Mouse (Mus musculus) heart, postnatal 0 days (tissue): ENCODE measurements at regions not wholly inside any gene's neighbourhood (a gene's known extent, or its start where the extent isn't known, plus 50 kb on each side); places are given as distances from the start of the nearest gene placed in this dataset.

ENCODE experiments used
- ATAC-seq: fragments of 200-750 bp; cut with Nextera tagmentation; 2 replicates; pipeline ENCODE4 v1.8.0; 2017; ENCODE audit warnings: low read depth, moderate number of reproducible peaks, moderate library complexity; ENCODE audit not compliant: insufficient read depth
- DNase-seq: peaks from one replicate; pipeline ENCODE4 v3.0.0-alpha.2; 2016; ENCODE audit warnings: low spot score
- H3K27ac ChIP-seq: fragments of 300-500 bp; sonication (generic); 2 replicates; pipeline ENCODE4 v1.5.1; 2014; ENCODE audit warnings: low read depth, mild to moderate bottlenecking
- H3K27me3 ChIP-seq: fragments of 300-500 bp; sonication (generic); 2 replicates; pipeline ENCODE4 v1.6.1; 2014; ENCODE audit warnings: low read length, mixed read lengths; ENCODE audit not compliant: control insufficient read depth, insufficient read depth
- H3K36me3 ChIP-seq: fragments of 300-500 bp; sonication (generic); replicated peaks from 2 replicates; pipeline ENCODE4 v1.6.1; 2014; ENCODE audit warnings: low read length, mixed read lengths; ENCODE audit not compliant: control insufficient read depth, insufficient read depth
- H3K4me1 ChIP-seq: fragments of 300-500 bp; sonication (generic); 2 replicates; pipeline ENCODE4 v1.6.1; 2014; ENCODE audit warnings: antibody characterized with exemption; ENCODE audit not compliant: control insufficient read depth, insufficient read depth
- H3K4me2 ChIP-seq: fragments of 300-500 bp; sonication (generic); 2 replicates; pipeline ENCODE4 v1.6.1; 2014; ENCODE audit warnings: low read depth, mild to moderate bottlenecking, low read length, moderate library complexity
- H3K4me3 ChIP-seq: fragments of 300-500 bp; sonication (generic); 2 replicates; pipeline ENCODE4 v1.5.1; 2014; ENCODE audit warnings: low read depth, low read length
- H3K9ac ChIP-seq: fragments of 300-500 bp; sonication (generic); replicated peaks from 2 replicates; pipeline ENCODE4 v1.6.1; 2014; ENCODE audit warnings: low read depth, low read length, mixed read lengths
- H3K9me3 ChIP-seq: fragments of 300-500 bp; sonication (generic); replicated peaks from 2 replicates; pipeline ENCODE4 v1.6.1; 2016; ENCODE audit warnings: low read length; ENCODE audit not compliant: control insufficient read depth
- CTCF ChIP-seq: IDR thresholded peaks from 2 replicates; pipeline ENCODE4 v1.5.1; 2016; ENCODE audit warnings: antibody characterized with exemption, control low read depth, low read depth
- EP300 ChIP-seq: IDR thresholded peaks from 2 replicates; pipeline ENCODE4 v1.6.1; 2016; ENCODE audit warnings: antibody characterized with exemption, low read depth
- WGBS: fragments of 180-500 bp; shearing (Covaris S2); extraction: QIAGEN DNeasy Blood & Tissue Kit; methylation state at CpG from one replicate; pipeline ENCODE4 v1.1.7; 2014; 5-methylcytosine and 5-hydroxymethylcytosine counted together

DNA sequence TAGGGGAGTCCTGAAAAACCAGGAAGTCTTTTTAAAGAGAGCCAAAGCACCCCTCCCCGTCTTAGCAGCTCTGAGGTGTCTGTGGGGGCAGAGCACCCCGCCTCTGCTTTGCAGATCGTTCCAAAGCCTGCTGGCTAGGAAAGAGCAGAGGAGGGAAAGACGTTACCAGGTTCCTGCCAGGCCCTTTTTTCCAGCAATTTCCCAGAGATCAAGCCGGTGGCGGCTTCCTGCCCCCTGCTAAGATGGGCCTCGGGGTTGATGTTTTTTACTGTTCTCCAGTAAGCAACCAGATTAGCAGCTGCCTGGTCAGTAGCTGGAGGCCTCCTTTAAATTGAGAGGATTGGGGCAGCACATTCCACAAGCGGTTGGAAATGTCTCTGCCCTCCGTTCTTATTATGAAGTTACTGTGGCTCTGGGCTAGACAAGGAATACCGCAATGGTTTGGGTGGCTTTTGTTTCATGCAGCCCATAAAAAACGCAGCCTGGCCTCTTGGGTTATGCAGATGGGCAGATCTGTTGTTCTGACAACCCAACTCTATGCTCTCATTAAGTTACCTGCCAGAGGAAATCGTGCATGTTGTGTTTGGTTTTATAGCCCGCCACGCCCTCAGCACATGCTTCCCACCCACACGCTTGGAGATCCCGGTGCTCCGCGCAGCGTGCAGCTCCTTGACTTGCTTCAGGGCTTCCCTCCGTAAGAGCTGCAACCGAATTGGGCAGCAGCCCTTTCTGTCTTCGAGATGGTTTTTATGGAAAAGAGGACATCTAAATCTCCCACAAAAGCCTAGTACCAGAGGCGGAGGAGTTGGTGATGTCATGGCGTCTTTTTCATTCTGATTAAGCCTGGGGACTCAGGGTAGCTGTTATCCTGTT lies 130.1 kb downstream of the Evx1 start:
- peak overlapping the region; percentile 23; the same call in 1 of the 2 replicates for H3K4me2 ChIP-seq
- H3K27me3 ChIP-seq, result no peaks in the 10 kb centered on the region
- TF ChIP-seq EP300, result no peak
- H3K4me3 ChIP-seq, result no peak overlapping the region
- no peak overlapping the region for H3K27ac ChIP-seq
- WGBS, result 44% methylated on average over 24 of the region's 24 CpGs
- H3K4me1 ChIP-seq, result peaks cover 13% of the 10 kb centered on the region; the same call in 1 of the 2 replicates
- no peaks in the 10 kb centered on the region for H3K36me3 ChIP-seq
- no peak for ATAC-seq
- no peak for DNase-seq
- no peaks in the 10 kb centered on the region for H3K9me3 ChIP-seq
- H3K9ac ChIP-seq, result no peak overlapping the region

DNA sequence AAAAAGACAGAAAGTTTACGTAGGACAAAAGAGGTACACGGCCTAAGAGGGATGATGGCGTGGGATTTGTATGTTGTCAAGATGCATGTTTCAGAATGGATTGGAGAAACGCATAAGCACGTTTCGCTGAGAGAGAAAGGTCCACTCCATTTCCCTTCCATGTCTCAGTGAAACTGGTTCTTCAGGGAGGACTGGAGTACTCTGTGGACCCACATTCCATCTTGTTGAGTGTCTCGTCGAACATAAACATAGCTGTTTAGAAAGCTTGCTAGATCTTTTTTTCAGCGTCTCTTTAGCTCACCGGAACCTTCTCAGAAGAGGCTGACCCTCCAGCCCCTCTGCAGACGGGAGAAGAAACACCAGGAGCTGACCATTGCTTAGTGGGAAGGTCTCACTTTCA lies 145.5 kb downstream of the Evx1 start:
- ATAC-seq, result no peak
- H3K27ac ChIP-seq, result no peak overlapping the region
- 80% methylated on average over 11 of the region's 11 CpGs for WGBS
- no peaks in the 10 kb centered on the region for H3K4me1 ChIP-seq
- DNase-seq, result no peak
- no peak overlapping the region for H3K9ac ChIP-seq
- no peak overlapping the region for H3K4me3 ChIP-seq
- TF ChIP-seq CTCF (no peak), EP300 (no peak)
- no peak overlapping the region for H3K4me2 ChIP-seq
- peaks cover 6% of the 10 kb centered on the region; the same call in 1 of the 2 replicates for H3K9me3 ChIP-seq
- H3K27me3 ChIP-seq, result no peaks in the 10 kb centered on the region; the same call in 1 of the 2 replicates
- no peaks in the 10 kb centered on the region for H3K36me3 ChIP-seq

DNA sequence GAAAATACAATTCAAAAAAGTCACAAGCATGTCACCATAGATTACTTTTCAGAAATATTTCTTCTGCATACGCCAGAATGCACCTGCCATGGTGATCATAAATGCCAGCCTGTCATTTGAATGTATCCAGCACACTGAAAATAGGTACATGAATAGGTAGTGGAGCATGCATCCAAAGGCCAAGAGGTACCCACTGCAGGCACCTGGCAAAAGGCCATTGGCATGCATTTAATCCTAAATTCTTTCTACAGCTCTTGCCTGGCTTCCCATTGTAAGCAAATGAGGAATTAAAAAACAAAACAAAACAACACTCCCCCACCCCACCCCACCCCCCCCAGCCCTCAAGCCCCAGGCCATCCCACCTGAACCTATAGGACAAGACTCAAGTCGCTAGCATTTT lies 147.9 kb downstream of the Evx1 start:
- ATAC-seq (no peak), DNase-seq (no peak)
- H3K27ac ChIP-seq, result no peak overlapping the region
- 70% methylated on average over 2 of the region's 2 CpGs for WGBS
- no peak overlapping the region for H3K9ac ChIP-seq
- no peak overlapping the region for H3K4me3 ChIP-seq
- H3K27me3 ChIP-seq, result no peaks in the 10 kb centered on the region; the same call in 1 of the 2 replicates
- H3K4me1 ChIP-seq, result no peaks in the 10 kb centered on the region
- no peak for TF ChIP-seq CTCF
- TF ChIP-seq EP300, result no peak
- H3K9me3 ChIP-seq, result peaks cover 6% of the 10 kb centered on the region; the same call in 1 of the 2 replicates
- H3K4me2 ChIP-seq, result no peak overlapping the region
- no peaks in the 10 kb centered on the region for H3K36me3 ChIP-seq

DNA sequence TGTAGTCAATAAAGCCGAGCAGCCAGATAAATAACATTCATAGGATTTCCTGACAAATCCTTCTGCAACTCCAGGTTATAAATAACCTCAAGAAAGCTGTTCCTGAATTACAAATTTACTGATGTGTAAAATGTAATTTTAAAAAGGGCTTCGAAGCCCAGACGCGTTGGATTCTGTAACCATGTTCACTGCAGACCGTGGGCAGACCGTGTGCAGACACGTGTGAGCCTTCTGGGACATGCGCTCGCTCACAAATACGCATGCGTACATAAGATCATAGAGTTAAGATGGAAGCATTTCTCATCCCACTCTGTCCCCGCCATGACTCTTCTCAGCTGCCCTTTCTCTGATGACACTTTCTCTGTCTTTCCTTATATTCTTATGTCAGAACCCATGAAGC lies 150.1 kb downstream of the Evx1 start:
- Histone ChIP-seq H3K9ac (no peak overlapping the region), H3K4me2 (no peak overlapping the region), H3K4me1 (no peaks in the 10 kb centered on the region), H3K4me3 (no peak overlapping the region), H3K27me3 (no peaks in the 10 kb centered on the region), H3K27ac (no peak overlapping the region), H3K36me3 (no peaks in the 10 kb centered on the region), H3K9me3 (no peaks in the 10 kb centered on the region)
- ATAC-seq, result no peak
- no peak for DNase-seq
- 93% methylated on average over 12 of the region's 12 CpGs for WGBS
- TF ChIP-seq EP300, result no peak
- no peak for TF ChIP-seq CTCF

DNA sequence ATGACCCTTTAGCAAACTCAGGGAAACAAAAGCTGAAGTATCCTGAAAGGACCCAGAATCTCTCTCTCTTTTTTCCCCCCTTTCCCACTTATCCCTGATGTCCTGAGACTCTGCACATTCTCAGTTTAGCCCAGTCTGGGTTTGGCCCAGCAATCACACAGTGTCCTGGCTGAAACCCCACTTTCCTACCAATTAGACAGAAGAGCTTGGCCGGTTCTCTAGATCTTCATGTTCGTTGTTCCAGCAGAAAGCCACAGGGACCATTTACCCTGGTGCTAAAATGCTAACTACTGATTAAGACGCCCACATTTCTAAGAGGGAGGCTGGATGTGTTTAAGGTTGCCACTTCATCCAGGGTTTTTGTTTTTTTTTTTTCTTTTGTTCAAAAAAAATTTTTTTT lies 151.3 kb downstream of the Evx1 start:
- no peak overlapping the region for H3K4me2 ChIP-seq
- no peaks in the 10 kb centered on the region for H3K4me1 ChIP-seq
- no peaks in the 10 kb centered on the region for H3K27me3 ChIP-seq
- H3K36me3 ChIP-seq, result no peaks in the 10 kb centered on the region
- WGBS, result 68% methylated on average over 3 of the region's 3 CpGs
- TF ChIP-seq CTCF, result no peak
- no peak for TF ChIP-seq EP300
- DNase-seq (no peak), ATAC-seq (no peak)
- no peaks in the 10 kb centered on the region for H3K9me3 ChIP-seq
- H3K27ac ChIP-seq, result no peak overlapping the region
- H3K9ac ChIP-seq, result no peak overlapping the region
- no peak overlapping the region for H3K4me3 ChIP-seq
